Mouse (Mus musculus): ENCODE measurements around the gene Ptpn6.

DNA sequence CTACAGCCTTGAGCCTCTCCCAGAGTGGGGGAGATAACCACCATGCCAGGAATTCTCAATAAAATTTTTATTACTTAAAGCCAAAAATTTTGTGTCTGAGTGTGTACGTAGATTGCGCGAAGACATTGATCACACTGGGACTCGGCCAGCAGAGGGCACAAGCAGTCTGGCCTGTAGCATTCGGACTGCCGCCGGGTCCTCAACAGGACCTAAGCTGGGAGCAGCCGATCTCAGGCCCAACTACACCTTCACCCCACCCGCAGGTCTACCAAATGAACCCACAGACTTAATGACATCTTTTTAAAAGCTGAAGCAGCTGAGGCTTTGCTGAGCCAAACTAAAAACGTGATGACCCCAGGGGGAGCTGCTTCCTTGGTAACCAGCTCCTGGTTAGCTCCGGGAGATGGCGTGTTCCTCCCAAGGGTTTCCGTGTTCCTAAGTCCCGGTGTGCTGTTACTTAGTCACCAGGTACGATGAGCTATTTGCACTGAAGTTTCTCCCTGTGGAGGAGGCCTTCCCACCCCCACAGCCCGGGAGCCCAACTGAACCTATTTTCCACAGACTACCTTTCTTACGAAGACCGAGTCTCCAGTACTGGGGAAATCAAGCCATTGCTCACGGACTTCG, 21.5 kb downstream of the Ptpn6 start:
- TF ChIP-seq POLR2A (IDR thresholded peaks at IDR 0.05; ENCODE audit: low read depth, low read length) (no peak), CTCF (conservative IDR thresholded peaks at IDR 0.05; ENCODE audit: insufficient read depth, insufficient read length, low read depth, low read length) (peak; percentile 77)

Data from kidney, adult 2 months (tissue).